Mouse (Mus musculus): ENCODE results near the gene Slc41a1.
A peak's percentile ranks its signal among the peaks of the same experiment; 100 is the strongest.

The Slc41a1 gene

GRCm38 (mm10) chr1:131827787-131828258 lies 530 bp downstream of the Slc41a1 start:
- peak; percentile 91 for DNase-seq (ENCODE audit: low spot score)

GRCm38 (mm10) chr1:131828297-131829126 lies 1.2 kb downstream of the Slc41a1 start:
- DNase-seq (ENCODE audit: low spot score): peak; percentile 29

GRCm38 (mm10) chr1:131829279-131829678 lies 2.0 kb downstream of the Slc41a1 start:
- no peak for DNase-seq (ENCODE audit: low spot score)

- no peak for DNase-seq (ENCODE audit: low spot score)
These were observed 3.3 kb downstream of the Slc41a1 start for GRCm38 (mm10) chr1:131830561-131830960.

- no peak for DNase-seq (ENCODE audit: low spot score)
These were observed 3.8 kb downstream of the Slc41a1 start for GRCm38 (mm10) chr1:131830971-131831641.

GRCm38 (mm10) chr1:131837035-131837434 lies 9.7 kb downstream of the Slc41a1 start:
- DNase-seq (ENCODE audit: low spot score): no peak

GRCm38 (mm10) chr1:131838542-131838941 lies 11.2 kb downstream of the Slc41a1 start:
- DNase-seq (ENCODE audit: low spot score): no peak

GRCm38 (mm10) chr1:131839279-131839678 lies 12.0 kb downstream of the Slc41a1 start:
- DNase-seq (ENCODE audit: low spot score): no peak

GRCm38 (mm10) chr1:131842221-131842620 lies 14.9 kb downstream of the Slc41a1 start:
- DNase-seq (ENCODE audit: low spot score): no peak

- no peak for DNase-seq (ENCODE audit: low spot score)
These were observed 16.5 kb downstream of the Slc41a1 start for GRCm38 (mm10) chr1:131843758-131844157.

- DNase-seq (ENCODE audit: low spot score): no peak
These were observed 17.6 kb downstream of the Slc41a1 start for GRCm38 (mm10) chr1:131844883-131845282.

- no peak for DNase-seq (ENCODE audit: low spot score)
These were observed 19.0 kb downstream of the Slc41a1 start for GRCm38 (mm10) chr1:131846255-131846654.

GRCm38 (mm10) chr1:131861811-131862210 lies 34.5 kb downstream of the Slc41a1 start:
- DNase-seq (ENCODE audit: low spot score): no peak

- DNase-seq (ENCODE audit: low spot score): no peak
These were observed 38.3 kb downstream of the Slc41a1 start for GRCm38 (mm10) chr1:131865596-131865995.

GRCm38 (mm10) chr1:131866304-131866999 lies 39.2 kb downstream of the Slc41a1 start:
- no peak for DNase-seq (ENCODE audit: low spot score)

- DNase-seq (ENCODE audit: low spot score): peak; percentile 85
These were observed 40.0 kb downstream of the Slc41a1 start, which contains the start of gene Rab29 for GRCm38 (mm10) chr1:131867093-131867945. Gene Rab29, plus strand, starts transcription at chr1:131867224.

GRCm38 (mm10) chr1:131867946-131868290 lies 40.6 kb downstream of the Slc41a1 start:
- no peak for DNase-seq (ENCODE audit: low spot score)

- no peak for DNase-seq (ENCODE audit: low spot score)
These were observed 42.3 kb downstream of the Slc41a1 start for GRCm38 (mm10) chr1:131869561-131869960.

GRCm38 (mm10) chr1:131872856-131873255 lies 45.6 kb downstream of the Slc41a1 start:
- no peak for DNase-seq (ENCODE audit: low spot score)

GRCm38 (mm10) chr1:131879816-131880215 lies 52.5 kb downstream of the Slc41a1 start:
- DNase-seq (ENCODE audit: low spot score): no peak

- DNase-seq (ENCODE audit: low spot score): peak; percentile 44
These were observed 55.5 kb downstream of the Slc41a1 start for GRCm38 (mm10) chr1:131882787-131883186.

- no peak for DNase-seq (ENCODE audit: low spot score)
These were observed 58.9 kb downstream of the Slc41a1 start for GRCm38 (mm10) chr1:131886173-131886572.

All from c-Kit-positive CD71-positive TER-119-positive erythroid progenitor cells, embryonic 14.5 days (primary cell).